Mouse (Mus musculus): ENCODE measurements around the gene Kif9. TPM values are rescaled to one million over a fixed set of nuclear protein-coding genes. Genes with fewer than 3 reads are reported as not detected.
A peak's percentile ranks its signal among the peaks of the same experiment; 100 is the strongest.

The Kif9 gene
- total RNA-seq (2012; rRNA removed) (1.2 and 1.8 TPM in 2 replicates), total RNA-seq (2014; rRNA removed) (1.1 and 1.6 TPM in 2 replicates), polyA plus RNA-seq (2012; ENCODE audit: insufficient read length, low read depth) (1.2 and 1.8 TPM in 2 replicates)

- Histone ChIP-seq H3K4me2 (ENCODE audit: insufficient read depth, low read depth, poor library complexity, severe bottlenecking) (peak within 1 kb of the TSS; percentile 97), H3K27me3 (replicated peaks) (no peaks in the 10 kb centered on the region), H3K4me3 (replicated peaks in 1 of 3; ENCODE audit: low read depth in 2 of 3, low read length in 2 of 3, poor library complexity in 1 of 3) (peak within 1 kb of the TSS; percentile 86 to 93 (median 87)), H3K4me1 (ENCODE audit: control insufficient read depth in 1 of 2, insufficient read depth in 2 of 2) (peaks cover 16 to 39% of the 10 kb centered on the region in 2 experiments), H3K27ac (ENCODE audit: insufficient read depth, low read depth) (peak within 1 kb of the TSS; percentile 50), H3K9ac (ENCODE audit: insufficient read depth, low read depth) (peak within 1 kb of the TSS; percentile 51), H3K79me2 (replicated peaks; ENCODE audit: control insufficient read depth, extremely low read depth, insufficient read depth, poor library complexity, severe bottlenecking) (no peaks in the 10 kb centered on the region), H3K9me3 (replicated peaks; ENCODE audit: low read length) (no peaks in the 10 kb centered on the region), H3K36me3 (replicated peaks in 1 of 2; ENCODE audit: control insufficient read depth in 1 of 2, insufficient read depth in 1 of 2, low read length in 1 of 2) (peaks cover 0 to 13% of the 10 kb centered on the region in 2 experiments)
- dilution Hi-C loops (cut with MboI; ENCODE audit: extremely low pct_ligation_motif_present, extremely low pct_unique_long_range_greater_than_20kb, low sequenced_read_pairs), result no loop called here
- in situ Hi-C loops (cut with MboI; ENCODE audit: low pct_ligation_motif_present, low pct_unique_long_range_greater_than_20kb, low sequenced_read_pairs), result loop anchor here (10.0 kb wide), 1 partner anchor 48 kb away; no protein-coding TSS in a partner anchor
- peak; percentile 94 for DNase-seq (ENCODE audit: extremely low read depth)
- TF ChIP-seq POLR2A (IDR thresholded peaks at IDR 0.05; ENCODE audit: low read depth, low read length) (peak; percentile 78), POLR2AphosphoS2 (IDR thresholded peaks at IDR 0.05; ENCODE audit: low read depth, low read length) (no peak), GABPA (IDR thresholded peaks at IDR 0.05; ENCODE audit: insufficient replicate concordance, low read depth, low read length) (peak; percentile 30; the same call in 1 of the 2 replicates), ETS1 (conservative IDR thresholded peaks at IDR 0.05; ENCODE audit: low read depth, low read length) (peak; percentile 20; the same call in 1 of the 2 replicates), ZMIZ1 (IDR thresholded peaks at IDR 0.05; ENCODE audit: low read depth, low read length) (peak; percentile 55), CTCF (conservative IDR thresholded peaks at IDR 0.05 in 1 of 2, IDR thresholded peaks at IDR 0.05 in 1 of 2; ENCODE audit: low read depth in 2 of 2, low read length in 2 of 2) (no peak), ZKSCAN1 (IDR thresholded peaks at IDR 0.05; ENCODE audit: borderline replicate concordance, low read depth, low read length) (no peak), TBP (conservative IDR thresholded peaks at IDR 0.05; ENCODE audit: low read depth, low read length) (peak; percentile 53; the same call in 1 of the 2 replicates), MYC (IDR thresholded peaks at IDR 0.05; ENCODE audit: low read depth, low read length) (peak; percentile 51; the same call in 1 of the 2 replicates), JUN (IDR thresholded peaks at IDR 0.05; ENCODE audit: insufficient read depth, low read depth, low read length) (no peak), MAFK (IDR thresholded peaks at IDR 0.05; ENCODE audit: insufficient replicate concordance, low read length) (no peak), RAD21 (IDR thresholded peaks at IDR 0.05; ENCODE audit: low read depth, low read length) (no peak), USF2 (conservative IDR thresholded peaks at IDR 0.05; ENCODE audit: low read depth, low read length) (no peak), EP300 (IDR thresholded peaks at IDR 0.05; ENCODE audit: low read length) (no peak), ZC3H11A (IDR thresholded peaks at IDR 0.05; ENCODE audit: low read depth, low read length) (no peak), CHD1 (IDR thresholded peaks at IDR 0.05; ENCODE audit: low read depth, low read length) (no peak), MXI1 (IDR thresholded peaks at IDR 0.05; ENCODE audit: low read depth, low read length) (peak; percentile 98), KAT2A (IDR thresholded peaks at IDR 0.05; ENCODE audit: insufficient replicate concordance, low read length) (peak; percentile 86; the same call in 1 of the 2 replicates), MAX (IDR thresholded peaks at IDR 0.05; ENCODE audit: low read length) (peak; percentile 83), NELFE (IDR thresholded peaks at IDR 0.05; ENCODE audit: low read depth, low read length) (peak; percentile 76; the same call in 1 of the 2 replicates), UBTF (IDR thresholded peaks at IDR 0.05; ENCODE audit: low read depth, low read length) (peak; percentile 39; the same call in 1 of the 2 replicates), CHD2 (IDR thresholded peaks at IDR 0.05; ENCODE audit: low read length) (no peak), RCOR1 (conservative IDR thresholded peaks at IDR 0.05; ENCODE audit: low read depth, low read length) (no peak), USF1 (IDR thresholded peaks at IDR 0.05; ENCODE audit: low read depth, low read length) (no peak), MEF2A (IDR thresholded peaks at IDR 0.05; ENCODE audit: borderline replicate concordance, low read depth, low read length) (peak; percentile 77), ZNF384 (IDR thresholded peaks at IDR 0.05; ENCODE audit: low read depth, low read length) (no peak), TCF12 (IDR thresholded peaks at IDR 0.05; ENCODE audit: low read depth, low read length) (peak; percentile 76), ELF1 (IDR thresholded peaks at IDR 0.05; ENCODE audit: low read depth, low read length) (peak; percentile 100), SIN3A (IDR thresholded peaks at IDR 0.05; ENCODE audit: low read length) (peak; percentile 98), PAX5 (IDR thresholded peaks at IDR 0.05; ENCODE audit: low read length) (no peak), BHLHE40 (IDR thresholded peaks at IDR 0.05; ENCODE audit: low read depth, low read length) (no peak), JUND (conservative IDR thresholded peaks at IDR 0.05; ENCODE audit: low read depth, low read length) (no peak), SMC3 (IDR thresholded peaks at IDR 0.05; ENCODE audit: low read depth, low read length) (no peak), E2F4 (IDR thresholded peaks at IDR 0.05; ENCODE audit: insufficient replicate concordance, low read depth, low read length) (peak; percentile 23; the same call in 1 of the 2 replicates), NRF1 (IDR thresholded peaks at IDR 0.05; ENCODE audit: low read depth, low read length) (peak; percentile 87), IRF4 (IDR thresholded peaks at IDR 0.05; ENCODE audit: low read depth, low read length) (peak; percentile 71; the same call in 1 of the 2 replicates), MAZ (IDR thresholded peaks at IDR 0.05; ENCODE audit: low read depth, low read length) (peak; percentile 93; the same call in 1 of the 2 replicates)
Measured at GRCm38 (mm10) chr9:110476124-110477091, at the start of gene Kif9, which contains the start of gene Klhl18. Gene Kif9, plus strand, starts transcription at chr9:110476958. Gene Klhl18, minus strand, starts transcription at chr9:110476694.

All from CH12.LX (cell line).